Mouse (Mus musculus) megakaryocyte, embryonic 14.5 days (primary cell): ENCODE data around the gene Tshz2.

Source experiments
- FLI1 ChIP-seq: IDR thresholded peaks from 2 replicates; pipeline ENCODE4 v1.6.1; 2012; ENCODE audit warnings: low read length, inconsistent platforms, mixed read lengths
- GATA1 ChIP-seq: IDR thresholded peaks from 3 replicates; pipeline ENCODE4 v1.6.1; 2012; ENCODE audit warnings: mixed read lengths, low read length, inconsistent platforms, borderline replicate concordance

- TF ChIP-seq FLI1 (no peak), GATA1 (no peak)
Measured at GRCm38 (mm10) chr2:169758120-169758519, 125.3 kb downstream of the Tshz2 start.
